Mouse (Mus musculus): ENCODE data around the gene Kifap3. TPM values are rescaled to one million over a fixed set of nuclear protein-coding genes. Genes with fewer than 3 reads are reported as not detected.

Gene Kifap3
- polyA plus RNA-seq, 1 experiment: 2.7 TPM

DNA sequence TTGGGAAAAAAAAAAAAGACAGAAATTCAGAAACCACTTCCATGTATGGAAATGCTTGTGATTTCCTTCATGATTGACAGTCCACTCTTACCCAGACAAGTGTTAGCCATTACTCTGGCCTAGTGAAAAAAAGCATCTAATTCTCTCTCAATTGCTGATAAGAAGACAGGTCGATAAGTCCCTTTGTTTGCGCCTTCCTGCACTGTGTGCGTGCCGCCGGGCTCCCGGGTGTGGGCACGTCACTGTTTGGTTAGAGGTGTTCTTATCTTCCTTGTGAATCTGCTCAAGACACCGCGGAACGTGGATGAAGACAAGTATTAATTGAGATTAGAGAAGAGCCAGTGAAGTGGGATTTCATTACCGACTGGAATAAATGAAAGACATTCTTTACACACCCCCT, 129.0 kb downstream of the Kifap3 start:
- TF ChIP-seq CTCF (IDR thresholded peaks at IDR 0.05; ENCODE audit: borderline replicate concordance, control insufficient read depth, extremely low read depth, insufficient read depth, low read length, poor library complexity): no peak
- TF ChIP-seq POLR2A (IDR thresholded peaks at IDR 0.05; ENCODE audit: control insufficient read depth, extremely low read depth, insufficient read depth, low read length, poor library complexity): no peak
- no peak overlapping the region for H3K27ac ChIP-seq (ENCODE audit: control insufficient read depth, insufficient read depth, low read length)
- no peaks in the 10 kb centered on the region for H3K4me1 ChIP-seq (replicated peaks; ENCODE audit: control insufficient read depth, insufficient read depth, low read length)
- WGBS: 73% methylated on average over 11 of the region's 11 CpGs
- H3K4me3 ChIP-seq (ENCODE audit: control insufficient read depth, insufficient read depth, low read length): no peak overlapping the region
- no peak for DNase-seq
- no peaks in the 10 kb centered on the region for H3K27me3 ChIP-seq (ENCODE audit: control insufficient read depth, insufficient read depth, low read length)
- no peaks in the 10 kb centered on the region for H3K36me3 ChIP-seq (ENCODE audit: control insufficient read depth, insufficient read depth, low read length)

DNA sequence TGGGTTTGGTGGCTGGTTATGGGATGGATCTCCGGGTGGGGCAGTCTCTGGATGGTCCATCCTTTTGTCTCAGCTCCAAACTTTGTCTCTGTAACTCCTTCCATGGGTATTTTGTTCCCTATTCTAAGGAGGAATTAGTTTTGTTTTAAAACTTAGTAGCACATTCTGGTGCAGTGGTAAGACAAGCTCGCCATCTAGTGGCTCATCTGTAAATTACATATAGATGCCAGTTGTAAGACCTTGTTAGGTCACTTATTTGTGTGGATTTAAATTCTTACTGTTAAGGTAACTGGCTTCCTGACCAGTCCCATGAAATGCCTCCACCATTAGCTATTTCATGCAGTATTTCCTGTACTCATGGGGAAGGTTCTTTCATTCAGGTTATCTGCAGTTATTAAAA, 131.0 kb downstream of the Kifap3 start:
- TF ChIP-seq POLR2A (IDR thresholded peaks at IDR 0.05; ENCODE audit: control insufficient read depth, extremely low read depth, insufficient read depth, low read length, poor library complexity) (no peak), CTCF (IDR thresholded peaks at IDR 0.05; ENCODE audit: borderline replicate concordance, control insufficient read depth, extremely low read depth, insufficient read depth, low read length, poor library complexity) (no peak)
- no peaks in the 10 kb centered on the region for H3K27me3 ChIP-seq (ENCODE audit: control insufficient read depth, insufficient read depth, low read length)
- no peaks in the 10 kb centered on the region for H3K4me1 ChIP-seq (replicated peaks; ENCODE audit: control insufficient read depth, insufficient read depth, low read length)
- no peak overlapping the region for H3K4me3 ChIP-seq (ENCODE audit: control insufficient read depth, insufficient read depth, low read length)
- DNase-seq: peak; percentile 22
- no peak overlapping the region for H3K27ac ChIP-seq (ENCODE audit: control insufficient read depth, insufficient read depth, low read length)
- 8% methylated on average over 2 of the region's 2 CpGs for WGBS
- H3K36me3 ChIP-seq (ENCODE audit: control insufficient read depth, insufficient read depth, low read length): no peaks in the 10 kb centered on the region

DNA sequence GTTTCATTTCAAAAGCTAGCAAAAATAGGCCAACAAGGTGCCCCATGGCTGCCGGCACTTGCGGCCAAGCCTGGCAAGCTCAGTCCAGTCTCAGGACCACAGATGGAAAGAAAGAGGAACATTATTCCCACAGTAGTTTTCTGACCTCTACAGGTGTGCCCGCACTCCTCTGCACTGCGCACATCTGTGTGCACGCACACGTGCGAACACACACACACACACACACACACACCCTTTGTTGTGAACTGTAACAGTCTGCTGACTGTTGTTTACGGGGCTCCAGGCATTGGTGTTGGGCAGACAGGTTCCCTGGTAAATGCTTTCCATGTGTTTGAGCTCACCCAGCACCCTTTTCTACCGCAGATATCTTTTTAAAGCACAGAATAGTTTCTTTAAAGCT, 131.4 kb downstream of the Kifap3 start:
- H3K27me3 ChIP-seq (ENCODE audit: control insufficient read depth, insufficient read depth, low read length): no peaks in the 10 kb centered on the region
- no peak overlapping the region for H3K27ac ChIP-seq (ENCODE audit: control insufficient read depth, insufficient read depth, low read length)
- TF ChIP-seq CTCF (IDR thresholded peaks at IDR 0.05; ENCODE audit: borderline replicate concordance, control insufficient read depth, extremely low read depth, insufficient read depth, low read length, poor library complexity) (no peak), POLR2A (IDR thresholded peaks at IDR 0.05; ENCODE audit: control insufficient read depth, extremely low read depth, insufficient read depth, low read length, poor library complexity) (no peak)
- DNase-seq: no peak
- H3K4me1 ChIP-seq (replicated peaks; ENCODE audit: control insufficient read depth, insufficient read depth, low read length): no peaks in the 10 kb centered on the region
- no peaks in the 10 kb centered on the region for H3K36me3 ChIP-seq (ENCODE audit: control insufficient read depth, insufficient read depth, low read length)
- 94% methylated on average over 9 of the region's 9 CpGs for WGBS
- no peak overlapping the region for H3K4me3 ChIP-seq (ENCODE audit: control insufficient read depth, insufficient read depth, low read length)

- H3K4me3 ChIP-seq (ENCODE audit: control insufficient read depth, insufficient read depth, low read length): no peak overlapping the region
- no peaks in the 10 kb centered on the region for H3K36me3 ChIP-seq (ENCODE audit: control insufficient read depth, insufficient read depth, low read length)
- H3K4me1 ChIP-seq (replicated peaks; ENCODE audit: control insufficient read depth, insufficient read depth, low read length): no peaks in the 10 kb centered on the region
- TF ChIP-seq CTCF (IDR thresholded peaks at IDR 0.05; ENCODE audit: borderline replicate concordance, control insufficient read depth, extremely low read depth, insufficient read depth, low read length, poor library complexity) (no peak), POLR2A (IDR thresholded peaks at IDR 0.05; ENCODE audit: control insufficient read depth, extremely low read depth, insufficient read depth, low read length, poor library complexity) (no peak)
- no peak overlapping the region for H3K27ac ChIP-seq (ENCODE audit: control insufficient read depth, insufficient read depth, low read length)
- DNase-seq: no peak
- 94% methylated on average over 11 of the region's 11 CpGs for WGBS
- H3K27me3 ChIP-seq (ENCODE audit: control insufficient read depth, insufficient read depth, low read length): no peaks in the 10 kb centered on the region
Measured at GRCm38 (mm10) chr1:163911981-163912380, 132.6 kb downstream of the Kifap3 start.

DNA sequence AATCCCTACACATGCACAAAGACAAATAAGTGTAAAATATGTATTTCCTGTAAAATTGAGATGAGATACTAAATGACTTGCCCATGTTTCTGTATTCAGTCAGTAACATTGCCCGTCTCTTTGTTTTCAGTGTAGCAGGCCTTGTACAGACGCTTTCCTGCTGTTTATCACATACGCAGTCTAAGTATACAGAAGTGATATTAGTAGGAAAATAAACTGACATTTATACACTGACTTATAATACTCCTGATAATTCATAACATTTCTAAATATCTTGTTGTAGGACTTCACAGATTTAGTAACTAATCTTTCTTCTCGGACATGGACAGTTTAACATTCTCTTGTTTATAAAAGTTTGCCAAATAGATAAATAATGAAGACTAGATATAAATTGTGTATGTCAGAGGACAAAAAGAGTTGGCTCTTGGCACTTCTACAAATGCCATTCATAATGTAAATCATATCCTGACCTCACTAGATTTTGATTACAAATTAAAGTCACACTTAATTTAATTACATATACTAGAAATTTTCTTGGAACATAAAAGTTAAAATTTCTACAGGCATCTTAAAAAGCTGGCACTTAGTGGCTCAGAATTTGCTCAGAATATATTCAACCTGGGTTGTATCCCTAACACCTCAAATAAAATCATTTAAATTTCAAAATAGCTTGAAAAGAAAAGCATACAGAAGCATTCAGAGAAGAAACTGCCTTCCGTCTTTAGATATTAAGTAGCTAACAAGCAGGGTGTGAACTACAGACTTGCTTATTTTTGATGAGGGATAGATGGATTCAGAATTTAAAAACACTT, 138.2 kb downstream of the Kifap3 start:
- H3K27ac ChIP-seq (ENCODE audit: control insufficient read depth, insufficient read depth, low read length): no peak overlapping the region
- H3K4me3 ChIP-seq (ENCODE audit: control insufficient read depth, insufficient read depth, low read length): no peak overlapping the region
- no peak for DNase-seq
- 96% methylated on average over 5 of the region's 5 CpGs for WGBS
- H3K27me3 ChIP-seq (ENCODE audit: control insufficient read depth, insufficient read depth, low read length): no peaks in the 10 kb centered on the region
- no peak for TF ChIP-seq POLR2A (IDR thresholded peaks at IDR 0.05; ENCODE audit: control insufficient read depth, extremely low read depth, insufficient read depth, low read length, poor library complexity)
- no peak for TF ChIP-seq CTCF (IDR thresholded peaks at IDR 0.05; ENCODE audit: borderline replicate concordance, control insufficient read depth, extremely low read depth, insufficient read depth, low read length, poor library complexity)
- H3K4me1 ChIP-seq (replicated peaks; ENCODE audit: control insufficient read depth, insufficient read depth, low read length): no peaks in the 10 kb centered on the region
- H3K36me3 ChIP-seq (ENCODE audit: control insufficient read depth, insufficient read depth, low read length): no peaks in the 10 kb centered on the region

- no peaks in the 10 kb centered on the region for H3K36me3 ChIP-seq (ENCODE audit: control insufficient read depth, insufficient read depth, low read length)
- DNase-seq: no peak
- no peak overlapping the region for H3K4me3 ChIP-seq (ENCODE audit: control insufficient read depth, insufficient read depth, low read length)
- H3K27ac ChIP-seq (ENCODE audit: control insufficient read depth, insufficient read depth, low read length): no peak overlapping the region
- 95% methylated on average over 8 of the region's 8 CpGs for WGBS
- H3K27me3 ChIP-seq (ENCODE audit: control insufficient read depth, insufficient read depth, low read length): no peaks in the 10 kb centered on the region
- peaks cover 3% of the 10 kb centered on the region for H3K4me1 ChIP-seq (replicated peaks; ENCODE audit: control insufficient read depth, insufficient read depth, low read length)
- TF ChIP-seq CTCF (IDR thresholded peaks at IDR 0.05; ENCODE audit: borderline replicate concordance, control insufficient read depth, extremely low read depth, insufficient read depth, low read length, poor library complexity): no peak
- no peak for TF ChIP-seq POLR2A (IDR thresholded peaks at IDR 0.05; ENCODE audit: control insufficient read depth, extremely low read depth, insufficient read depth, low read length, poor library complexity)
Measured at GRCm38 (mm10) chr1:163924093-163924492, 144.7 kb downstream of the Kifap3 start.

Measured in thymus, adult 2 months (tissue).